Mouse (Mus musculus): Measurements from ENCODE around the gene Prop1.

Prop1 gene

GRCm38 (mm10) chr11:50953665-50954064 is at the start of gene Prop1:
Prop1 (minus strand) TSS chr11:50953765.
- in situ Hi-C loops (cut with MboI; ENCODE audit: low pct_unique_long_range_greater_than_20kb in 1 of 2, low sequenced_read_pairs in 2 of 2, unreplicated experiment in 1 of 2), result no loop called here

- in situ Hi-C loops (cut with MboI; ENCODE audit: low pct_unique_long_range_greater_than_20kb in 1 of 2, low sequenced_read_pairs in 2 of 2, unreplicated experiment in 1 of 2), result no loop called here
These were observed 49.7 kb upstream of the Prop1 start, which contains the start of gene Olfr51 for GRCm38 (mm10) chr11:51003296-51003695. Olfr51 (plus strand) TSS chr11:51003596.

GRCm38 (mm10) chr11:50981667-50982066 is 28.1 kb upstream of the Prop1 start, which contains the start of gene Olfr1377:
Olfr1377 (plus strand) TSS chr11:50981967.
- in situ Hi-C loops (cut with MboI; ENCODE audit: low pct_unique_long_range_greater_than_20kb in 1 of 2, low sequenced_read_pairs in 2 of 2, unreplicated experiment in 1 of 2), result no loop called here

GRCm38 (mm10) chr11:50977216-50977615 is 23.7 kb upstream of the Prop1 start:
- in situ Hi-C loops (cut with MboI; ENCODE audit: low pct_unique_long_range_greater_than_20kb in 1 of 2, low sequenced_read_pairs in 2 of 2, unreplicated experiment in 1 of 2), result no loop called here

- in situ Hi-C loops (cut with MboI; ENCODE audit: low pct_unique_long_range_greater_than_20kb in 1 of 2, low sequenced_read_pairs in 2 of 2, unreplicated experiment in 1 of 2), result no loop called here
These were observed 12.7 kb upstream of the Prop1 start, which contains the start of gene Olfr1378 for GRCm38 (mm10) chr11:50966230-50966629. Olfr1378 (plus strand) TSS chr11:50966530.

GRCm38 (mm10) chr11:50964886-50965285 is 11.3 kb upstream of the Prop1 start:
- in situ Hi-C loops (cut with MboI; ENCODE audit: low pct_unique_long_range_greater_than_20kb in 1 of 2, low sequenced_read_pairs in 2 of 2, unreplicated experiment in 1 of 2), result no loop called here

GRCm38 (mm10) chr11:50952290-50952689 is 1.3 kb downstream of the Prop1 start:
- in situ Hi-C loops (cut with MboI; ENCODE audit: low pct_unique_long_range_greater_than_20kb in 1 of 2, low sequenced_read_pairs in 2 of 2, unreplicated experiment in 1 of 2), result no loop called here

- in situ Hi-C loops (cut with MboI; ENCODE audit: low pct_unique_long_range_greater_than_20kb in 1 of 2, low sequenced_read_pairs in 2 of 2, unreplicated experiment in 1 of 2), result loop anchor here (5.0 to 25.0 kb wide), 4 partner anchors 109 to 594 kb away; partner anchors contain the start of genes BC049762 (in 1 of the 2), Clk4 (in 1 of the 2) and Zfp354a (in 1 of the 2)
These were observed 10.1 kb downstream of the Prop1 start, which contains the start of gene 4933414I15Rik for GRCm38 (mm10) chr11:50943506-50943905. 4933414I15Rik (minus strand) TSS chr11:50943765.

- in situ Hi-C loops (cut with MboI; ENCODE audit: low pct_unique_long_range_greater_than_20kb in 1 of 2, low sequenced_read_pairs in 2 of 2, unreplicated experiment in 1 of 2), result loop anchor here (5.0 to 25.0 kb wide), 4 partner anchors 110 to 595 kb away; partner anchors contain the start of genes BC049762 (in 1 of the 2), Clk4 (in 1 of the 2) and Zfp354a (in 1 of the 2)
These were observed 11.2 kb downstream of the Prop1 start for GRCm38 (mm10) chr11:50942386-50942785.

GRCm38 (mm10) chr11:50939621-50940366 is 13.8 kb downstream of the Prop1 start:
- in situ Hi-C loops (cut with MboI; ENCODE audit: low pct_unique_long_range_greater_than_20kb in 1 of 2, low sequenced_read_pairs in 2 of 2, unreplicated experiment in 1 of 2), result loop anchor here (5.0 to 25.0 kb wide), 4 partner anchors 113 to 598 kb away; partner anchors contain the start of genes BC049762 (in 1 of the 2), Clk4 (in 1 of the 2) and Zfp354a (in 1 of the 2)

GRCm38 (mm10) chr11:50938435-50938834 is 15.1 kb downstream of the Prop1 start:
- in situ Hi-C loops (cut with MboI; ENCODE audit: low pct_unique_long_range_greater_than_20kb in 1 of 2, low sequenced_read_pairs in 2 of 2, unreplicated experiment in 1 of 2), result loop anchor here (25.0 kb wide), 2 partner anchors 324 to 599 kb away; partner anchors contain the start of genes BC049762 (in 1 of the 2) and Clk4 (in 1 of the 2)

- in situ Hi-C loops (cut with MboI; ENCODE audit: low pct_unique_long_range_greater_than_20kb in 1 of 2, low sequenced_read_pairs in 2 of 2, unreplicated experiment in 1 of 2), result loop anchor here (25.0 kb wide), 2 partner anchors 330 to 605 kb away; partner anchors contain the start of genes BC049762 (in 1 of the 2) and Clk4 (in 1 of the 2)
These were observed 21.5 kb downstream of the Prop1 start for GRCm38 (mm10) chr11:50932040-50932439.

GRCm38 (mm10) chr11:50931451-50931866 is 22.1 kb downstream of the Prop1 start, which contains the start of gene Zfp354b:
Zfp354b (minus strand) TSS chr11:50931633.
- in situ Hi-C loops (cut with MboI; ENCODE audit: low pct_unique_long_range_greater_than_20kb in 1 of 2, low sequenced_read_pairs in 2 of 2, unreplicated experiment in 1 of 2), result loop anchor here (25.0 kb wide), 2 partner anchors 331 to 606 kb away; partner anchors contain the start of genes BC049762 (in 1 of the 2) and Clk4 (in 1 of the 2)

GRCm38 (mm10) chr11:50931021-50931420 is 22.5 kb downstream of the Prop1 start:
- in situ Hi-C loops (cut with MboI; ENCODE audit: low pct_unique_long_range_greater_than_20kb in 1 of 2, low sequenced_read_pairs in 2 of 2, unreplicated experiment in 1 of 2), result loop anchor here (25.0 kb wide), 2 partner anchors 331 to 606 kb away; partner anchors contain the start of genes BC049762 (in 1 of the 2) and Clk4 (in 1 of the 2)

GRCm38 (mm10) chr11:50930469-50931014 is 23.0 kb downstream of the Prop1 start:
- in situ Hi-C loops (cut with MboI; ENCODE audit: low pct_unique_long_range_greater_than_20kb in 1 of 2, low sequenced_read_pairs in 2 of 2, unreplicated experiment in 1 of 2), result loop anchor here (25.0 kb wide), 2 partner anchors 332 to 607 kb away; partner anchors contain the start of genes BC049762 (in 1 of the 2) and Clk4 (in 1 of the 2)

- in situ Hi-C loops (cut with MboI; ENCODE audit: low pct_unique_long_range_greater_than_20kb in 1 of 2, low sequenced_read_pairs in 2 of 2, unreplicated experiment in 1 of 2), result no loop called here
These were observed 37.8 kb downstream of the Prop1 start, which contains the start of gene Zfp2 for GRCm38 (mm10) chr11:50915671-50916320. Zfp2 (minus strand) TSS chr11:50916165.

GRCm38 (mm10) chr11:50914461-50914860 is 39.1 kb downstream of the Prop1 start:
- in situ Hi-C loops (cut with MboI; ENCODE audit: low pct_unique_long_range_greater_than_20kb in 1 of 2, low sequenced_read_pairs in 2 of 2, unreplicated experiment in 1 of 2), result no loop called here

GRCm38 (mm10) chr11:50913301-50913700 is 40.3 kb downstream of the Prop1 start:
- in situ Hi-C loops (cut with MboI; ENCODE audit: low pct_unique_long_range_greater_than_20kb in 1 of 2, low sequenced_read_pairs in 2 of 2, unreplicated experiment in 1 of 2), result no loop called here
